Mouse (Mus musculus): ENCODE measurements at regions not wholly inside any gene's neighbourhood (a gene's known extent, or its start where the extent isn't known, plus 50 kb on each side); places are given as distances from the start of the nearest gene placed in this dataset.

DNA sequence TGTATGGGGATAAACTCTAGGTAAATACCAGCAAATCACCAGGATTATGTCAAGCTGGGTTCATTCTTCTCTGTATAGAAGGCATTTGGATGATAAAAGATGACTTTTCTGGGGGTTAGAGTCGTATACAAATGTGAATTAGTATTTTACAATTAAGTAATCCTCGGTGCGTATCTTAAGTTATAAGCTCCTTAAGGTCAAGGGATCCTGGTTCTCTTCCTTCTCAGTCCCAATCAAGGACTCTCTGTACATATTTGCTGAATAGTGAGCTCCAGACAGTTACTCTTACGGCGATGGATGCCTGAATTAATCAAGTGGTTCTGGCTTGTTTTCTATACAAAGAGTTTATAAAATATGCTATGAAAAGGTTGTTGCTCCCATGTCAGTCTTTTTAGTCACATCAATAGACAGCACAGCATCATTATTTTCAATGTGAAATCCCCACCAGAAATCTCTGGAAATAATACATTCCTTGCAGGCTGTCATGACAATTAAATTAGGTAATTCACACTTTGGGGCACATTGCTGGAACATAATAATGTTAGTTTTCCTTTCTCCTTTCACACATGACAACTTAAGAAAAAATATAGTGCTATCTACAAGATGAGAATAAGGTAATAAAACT is 64.0 kb upstream of the Cwc22 start:
- Histone ChIP-seq H3K9ac (no peak overlapping the region), H3K36me3 (no peaks in the 10 kb centered on the region), H3K4me1 (no peaks in the 10 kb centered on the region), H3K9me3 (replicated peaks) (no peaks in the 10 kb centered on the region), H3K27ac (no peak overlapping the region), H3K4me3 (no peak overlapping the region), H3K27me3 (no peaks in the 10 kb centered on the region), H3K4me2 (replicated peaks) (no peak overlapping the region)
- 84% methylated on average over 5 of the region's 5 CpGs for WGBS
- ATAC-seq (ENCODE audit: low FRiP score) = no peak

DNA sequence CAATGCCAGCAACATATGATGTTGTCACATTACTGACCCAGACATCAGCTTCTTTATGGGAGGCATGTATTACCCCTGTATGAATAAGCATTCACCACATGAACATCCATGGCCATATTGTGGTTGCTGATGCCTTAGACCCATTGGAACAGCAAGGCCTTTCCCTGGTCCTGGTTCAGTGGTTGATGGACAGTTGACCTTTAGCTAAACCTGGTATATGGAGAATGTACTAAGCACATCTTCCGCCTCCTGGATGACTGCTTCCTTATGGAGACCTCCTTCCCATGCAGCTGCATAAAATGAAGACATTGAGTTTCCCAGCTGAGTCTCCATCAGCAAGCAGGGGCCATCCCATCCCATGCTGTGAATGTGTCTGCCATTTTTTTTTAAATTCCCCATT is 61.9 kb upstream of the Cwc22 start:
- 96% methylated on average over 1 of the region's 1 CpGs for WGBS
- no peak for ATAC-seq (ENCODE audit: low FRiP score)

DNA sequence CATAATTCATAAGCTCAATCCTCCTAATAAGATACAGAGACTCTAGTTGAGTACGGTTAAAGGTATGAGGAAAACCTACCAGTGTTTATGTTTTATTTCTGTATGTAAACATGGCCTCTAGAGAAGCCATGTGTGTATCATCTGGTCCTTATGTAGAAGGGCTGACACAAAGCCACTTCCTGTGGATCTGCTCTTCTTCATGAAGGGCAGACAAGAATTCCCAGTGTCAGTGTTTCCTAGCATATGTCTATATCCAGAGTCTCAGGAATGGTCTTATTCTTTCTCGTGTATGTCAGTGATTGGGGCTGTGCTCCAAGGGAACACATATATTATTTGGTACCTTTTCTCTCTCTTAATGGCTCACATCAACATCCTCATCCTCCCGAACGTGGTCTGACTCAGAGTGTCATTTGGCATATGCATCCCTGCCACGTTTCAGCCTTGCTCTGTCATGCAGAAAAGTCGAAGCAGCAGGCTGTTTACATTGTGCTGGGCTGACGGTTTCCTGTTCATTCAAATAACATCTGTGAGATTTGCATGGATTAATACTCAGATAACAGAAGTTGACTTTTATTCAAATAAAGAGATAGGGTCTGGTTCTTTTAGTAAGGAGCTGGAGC is 59.3 kb upstream of the Cwc22 start:
- 54% methylated on average over 7 of the region's 7 CpGs for WGBS
- Histone ChIP-seq H3K27me3 (no peaks in the 10 kb centered on the region), H3K27ac (no peak overlapping the region), H3K9ac (no peak overlapping the region), H3K36me3 (no peaks in the 10 kb centered on the region), H3K4me1 (no peaks in the 10 kb centered on the region), H3K4me2 (replicated peaks) (no peak overlapping the region), H3K9me3 (replicated peaks) (no peaks in the 10 kb centered on the region), H3K4me3 (no peak overlapping the region)
- ATAC-seq (ENCODE audit: low FRiP score) = no peak

More for the DNA sequence above, 61.9 kb upstream of the Cwc22 start:
- Histone ChIP-seq H3K4me2 (replicated peaks) (no peak overlapping the region), H3K9ac (no peak overlapping the region), H3K36me3 (no peaks in the 10 kb centered on the region), H3K27ac (no peak overlapping the region), H3K27me3 (no peaks in the 10 kb centered on the region), H3K9me3 (replicated peaks) (no peaks in the 10 kb centered on the region), H3K4me3 (no peak overlapping the region), H3K4me1 (no peaks in the 10 kb centered on the region)

DNA sequence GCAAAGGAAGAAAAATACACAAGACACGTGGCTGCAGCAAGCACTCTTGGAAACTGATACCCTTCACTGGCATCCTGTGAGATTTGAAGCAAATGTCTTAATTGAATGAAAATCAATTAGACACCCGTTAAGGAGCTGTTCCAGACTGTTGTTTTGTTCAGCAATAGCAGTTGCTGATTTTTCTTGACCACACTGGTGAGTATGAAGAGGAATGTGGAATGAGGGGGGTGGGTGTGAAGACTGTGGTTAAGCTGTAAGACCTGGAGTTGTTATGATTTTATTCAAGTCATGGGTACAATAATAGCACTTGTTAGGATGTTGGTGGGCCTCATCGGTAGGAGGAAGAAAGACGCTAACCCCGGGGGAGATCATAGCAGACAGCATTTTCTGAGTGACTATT is 58.3 kb upstream of the Cwc22 start:
- no peaks in the 10 kb centered on the region for H3K9me3 ChIP-seq (replicated peaks)
- 66% methylated on average over 5 of the region's 5 CpGs for WGBS
- no peaks in the 10 kb centered on the region for H3K27me3 ChIP-seq
- no peak for ATAC-seq (ENCODE audit: low FRiP score)
- no peak overlapping the region for H3K4me3 ChIP-seq
- H3K27ac ChIP-seq = no peak overlapping the region
- no peaks in the 10 kb centered on the region for H3K36me3 ChIP-seq
- no peak overlapping the region for H3K4me2 ChIP-seq (replicated peaks)
- no peaks in the 10 kb centered on the region for H3K4me1 ChIP-seq
- H3K9ac ChIP-seq = no peak overlapping the region
